Mouse (Mus musculus) heart, adult 2 months (tissue): ENCODE data around the gene Hist2h2aa2.
"Not testable (repeated sequence)": the region's sequence is repeated elsewhere in the genome, so short reads cannot be mapped to it uniquely, and the experiment has no call there.

Experiments
- CTCF ChIP-seq: fragments of 200-600 bp; IDR thresholded peaks from 2 replicates; pipeline ENCODE4 v1.8.1; 2022; ENCODE audit warnings: antibody characterized with exemption, mild to moderate bottlenecking, moderate library complexity
- POLR2A ChIP-seq: fragments of 200-500 bp; IDR thresholded peaks from 2 replicates; pipeline ENCODE4 v1.6.1; 2011; ENCODE audit warnings: mild to moderate bottlenecking, low read depth, low read length, control low read depth; ENCODE audit not compliant: insufficient read depth

GRCm38 (mm10) chr3:96238954-96239793, 902 bp downstream of the Hist2h2aa2 start, which contains the start of gene Hist2h3c2:
- not testable (repeated sequence) for TF ChIP-seq CTCF, POLR2A
